Mouse (Mus musculus): ENCODE results near the gene Apela. TPM values are rescaled to one million over a fixed set of nuclear protein-coding genes. Genes with fewer than 3 reads are reported as not detected.

Apela gene
- total and polyA plus RNA-seq, 3 experiments: not detected

DNA sequence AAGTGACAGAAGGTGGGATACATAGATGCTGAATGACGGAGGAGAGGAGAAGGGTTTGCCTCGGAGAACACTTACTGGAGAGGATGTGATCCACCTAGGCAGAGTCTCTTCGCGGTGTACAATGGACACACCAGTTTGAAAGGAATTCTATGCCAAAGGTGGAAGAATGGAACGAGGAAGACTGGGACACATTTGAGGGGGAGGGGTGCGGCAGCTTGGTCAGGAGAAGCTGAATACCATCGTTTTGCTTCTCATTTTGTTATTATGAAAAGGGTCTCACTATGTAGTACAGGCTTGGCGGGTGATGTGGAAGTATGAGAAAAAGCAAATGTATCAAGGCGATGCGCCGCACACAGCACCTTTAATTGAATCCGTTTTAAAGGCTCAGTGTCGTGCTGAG is 4.1 kb downstream of the Apela start:
- in situ Hi-C loops (cut with MboI; ENCODE audit: low pct_ligation_motif_present, low pct_unique_long_range_greater_than_20kb, low sequenced_read_pairs): no loop called here
- Histone ChIP-seq H3K9ac (ENCODE audit: insufficient read depth, low read depth) (no peak overlapping the region), H3K36me3 (replicated peaks in 1 of 2; ENCODE audit: control insufficient read depth in 1 of 2, insufficient read depth in 1 of 2, low read length in 1 of 2) (no peaks in the 10 kb centered on the region), H3K4me2 (ENCODE audit: insufficient read depth, low read depth, poor library complexity, severe bottlenecking) (no peak overlapping the region), H3K4me3 (replicated peaks in 1 of 3; ENCODE audit: low read depth in 2 of 3, low read length in 2 of 3, poor library complexity in 1 of 3) (no peak overlapping the region), H3K9me3 (replicated peaks; ENCODE audit: low read length) (no peaks in the 10 kb centered on the region), H3K27me3 (replicated peaks) (no peaks in the 10 kb centered on the region), H3K27ac (ENCODE audit: insufficient read depth, low read depth) (no peak overlapping the region), H3K4me1 (ENCODE audit: control insufficient read depth in 1 of 2, insufficient read depth in 2 of 2) (peaks cover 3 to 5% of the 10 kb centered on the region in 2 experiments), H3K79me2 (replicated peaks; ENCODE audit: control insufficient read depth, extremely low read depth, insufficient read depth, poor library complexity, severe bottlenecking) (no peaks in the 10 kb centered on the region)
- dilution Hi-C loops (cut with MboI; ENCODE audit: extremely low pct_ligation_motif_present, extremely low pct_unique_long_range_greater_than_20kb, low sequenced_read_pairs): no loop called here
- no peak for TF ChIP-seq ZC3H11A (IDR thresholded peaks at IDR 0.05; ENCODE audit: low read depth, low read length)
- TF ChIP-seq KAT2A (IDR thresholded peaks at IDR 0.05; ENCODE audit: insufficient replicate concordance, low read length): no peak
- TF ChIP-seq ETS1 (conservative IDR thresholded peaks at IDR 0.05; ENCODE audit: low read depth, low read length): no peak
- no peak for TF ChIP-seq CHD2 (IDR thresholded peaks at IDR 0.05; ENCODE audit: low read length)
- DNase-seq (ENCODE audit: extremely low read depth): no peak

- Histone ChIP-seq H3K79me2 (replicated peaks; ENCODE audit: control insufficient read depth, extremely low read depth, insufficient read depth, poor library complexity, severe bottlenecking) (no peaks in the 10 kb centered on the region), H3K27me3 (replicated peaks) (no peaks in the 10 kb centered on the region), H3K9me3 (replicated peaks; ENCODE audit: low read length) (no peaks in the 10 kb centered on the region), H3K27ac (ENCODE audit: insufficient read depth, low read depth) (no peak overlapping the region), H3K9ac (ENCODE audit: insufficient read depth, low read depth) (no peak overlapping the region), H3K4me1 (ENCODE audit: control insufficient read depth in 1 of 2, insufficient read depth in 2 of 2) (peaks cover 2 to 3% of the 10 kb centered on the region in 2 experiments), H3K36me3 (replicated peaks in 1 of 2; ENCODE audit: control insufficient read depth in 1 of 2, insufficient read depth in 1 of 2, low read length in 1 of 2) (no peaks in the 10 kb centered on the region), H3K4me3 (replicated peaks in 1 of 3; ENCODE audit: low read depth in 2 of 3, low read length in 2 of 3, poor library complexity in 1 of 3) (no peak overlapping the region), H3K4me2 (ENCODE audit: insufficient read depth, low read depth, poor library complexity, severe bottlenecking) (no peak overlapping the region)
- in situ Hi-C loops (cut with MboI; ENCODE audit: low pct_ligation_motif_present, low pct_unique_long_range_greater_than_20kb, low sequenced_read_pairs) (no loop called here), dilution Hi-C loops (cut with MboI; ENCODE audit: extremely low pct_ligation_motif_present, extremely low pct_unique_long_range_greater_than_20kb, low sequenced_read_pairs) (no loop called here)
- TF ChIP-seq SIN3A (IDR thresholded peaks at IDR 0.05; ENCODE audit: low read length): no peak
- no peak for TF ChIP-seq GABPA (IDR thresholded peaks at IDR 0.05; ENCODE audit: insufficient replicate concordance, low read depth, low read length)
- TF ChIP-seq ZC3H11A (IDR thresholded peaks at IDR 0.05; ENCODE audit: low read depth, low read length): no peak
- TF ChIP-seq NRF1 (IDR thresholded peaks at IDR 0.05; ENCODE audit: low read depth, low read length): no peak
- no peak for TF ChIP-seq BHLHE40 (IDR thresholded peaks at IDR 0.05; ENCODE audit: low read depth, low read length)
- TF ChIP-seq E2F4 (IDR thresholded peaks at IDR 0.05; ENCODE audit: insufficient replicate concordance, low read depth, low read length): no peak
- no peak for TF ChIP-seq ZNF384 (IDR thresholded peaks at IDR 0.05; ENCODE audit: low read depth, low read length)
- no peak for TF ChIP-seq USF1 (IDR thresholded peaks at IDR 0.05; ENCODE audit: low read depth, low read length)
- no peak for TF ChIP-seq UBTF (IDR thresholded peaks at IDR 0.05; ENCODE audit: low read depth, low read length)
- TF ChIP-seq PAX5 (IDR thresholded peaks at IDR 0.05; ENCODE audit: low read length): no peak
- TF ChIP-seq CHD1 (IDR thresholded peaks at IDR 0.05; ENCODE audit: low read depth, low read length): no peak
- no peak for TF ChIP-seq RCOR1 (conservative IDR thresholded peaks at IDR 0.05; ENCODE audit: low read depth, low read length)
- no peak for TF ChIP-seq TCF12 (IDR thresholded peaks at IDR 0.05; ENCODE audit: low read depth, low read length)
- no peak for DNase-seq (ENCODE audit: extremely low read depth)
These were observed 5.0 kb downstream of the Apela start for GRCm38 (mm10) chr8:65032107-65032506.
